Mouse (Mus musculus): Measurements from ENCODE around the gene Rnf113a2.
A peak's percentile ranks its signal among the peaks of the same experiment; 100 is the strongest.

The Rnf113a2 gene

GRCm38 (mm10) chr12:84408819-84409507 is 8.0 kb upstream of the Rnf113a2 start, which contains the start of the genes Entpd5 and Bbof1:
TSS of gene Entpd5 (minus strand) at chr12:84409029.
TSS of gene Bbof1 (plus strand) at chr12:84409071.
- peak; percentile 90 for DNase-seq

DNA sequence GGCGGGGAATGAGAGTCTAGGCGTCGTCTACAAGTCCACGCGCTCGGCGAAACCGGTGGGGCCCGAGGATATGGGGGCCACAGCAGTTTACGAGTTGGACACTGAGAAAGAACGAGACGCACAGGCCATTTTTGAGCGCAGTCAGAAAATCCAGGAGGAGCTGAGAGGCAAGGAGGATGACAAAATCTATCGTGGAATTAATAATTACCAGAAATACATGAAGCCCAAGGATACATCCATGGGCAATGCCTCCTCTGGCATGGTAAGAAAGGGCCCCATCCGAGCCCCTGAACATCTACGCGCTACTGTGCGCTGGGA is 568 bp downstream of the Rnf113a2 start:
- DNase-seq, result no peak

DNA sequence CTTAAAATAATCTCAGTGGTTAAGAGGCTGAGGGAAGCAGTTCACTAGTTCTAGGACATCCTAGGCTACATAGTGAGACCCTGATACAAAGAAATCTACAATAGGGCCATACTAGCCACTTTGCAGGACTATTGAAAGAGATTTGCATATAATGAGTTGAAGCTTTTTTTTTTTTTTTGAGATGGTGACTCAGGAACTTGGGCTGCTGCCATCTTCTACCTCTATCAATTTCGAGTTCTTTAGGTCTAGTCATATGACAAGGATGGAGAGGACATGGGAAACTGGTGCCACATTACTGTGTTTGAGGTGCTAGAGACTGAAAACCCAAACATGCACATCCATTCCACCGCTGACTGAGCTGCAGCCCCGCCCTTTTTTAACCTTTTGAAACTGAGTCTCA is 7.0 kb downstream of the Rnf113a2 start:
- no peak for DNase-seq

GRCm38 (mm10) chr12:84429825-84430224 is 12.8 kb downstream of the Rnf113a2 start:
- no peak for DNase-seq

DNA sequence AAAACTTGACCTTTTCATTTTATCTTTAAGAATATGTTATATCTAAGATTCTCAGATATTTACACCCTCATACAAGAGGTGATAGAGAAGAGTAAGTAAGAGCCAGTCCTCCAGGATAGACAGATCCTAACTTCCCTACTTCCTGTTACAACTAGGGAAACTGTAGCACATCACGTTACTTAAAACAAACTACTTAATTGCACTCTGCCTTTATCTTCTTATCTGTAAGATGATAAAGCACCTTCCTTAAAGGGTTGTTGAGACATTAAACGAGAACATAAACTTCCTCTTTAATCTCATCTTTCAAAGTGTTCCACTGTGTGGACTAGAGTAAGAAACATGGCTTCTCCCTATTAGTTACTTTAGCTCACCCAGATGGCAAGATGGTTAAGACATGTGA is 21.7 kb downstream of the Rnf113a2 start:
- no peak for DNase-seq

DNA sequence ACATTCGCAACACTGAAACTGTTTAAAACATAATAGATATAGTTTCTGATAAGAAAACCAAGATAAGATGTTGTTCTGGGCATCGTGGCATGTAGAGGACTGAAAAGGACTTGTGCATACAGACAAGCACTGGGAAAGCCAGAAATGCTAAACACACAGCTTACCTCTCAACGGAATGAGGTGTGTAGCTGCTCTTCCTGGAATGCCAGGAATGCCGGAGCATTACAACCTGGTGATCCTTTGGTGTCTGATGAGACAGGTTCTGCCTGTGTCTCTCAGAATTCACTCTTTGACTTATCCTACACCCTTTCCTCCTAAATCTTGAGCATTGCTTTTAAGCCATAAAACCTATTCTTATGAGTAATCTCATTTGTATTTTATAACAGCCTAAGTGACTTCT is 25.5 kb downstream of the Rnf113a2 start:
- DNase-seq, result no peak

DNA sequence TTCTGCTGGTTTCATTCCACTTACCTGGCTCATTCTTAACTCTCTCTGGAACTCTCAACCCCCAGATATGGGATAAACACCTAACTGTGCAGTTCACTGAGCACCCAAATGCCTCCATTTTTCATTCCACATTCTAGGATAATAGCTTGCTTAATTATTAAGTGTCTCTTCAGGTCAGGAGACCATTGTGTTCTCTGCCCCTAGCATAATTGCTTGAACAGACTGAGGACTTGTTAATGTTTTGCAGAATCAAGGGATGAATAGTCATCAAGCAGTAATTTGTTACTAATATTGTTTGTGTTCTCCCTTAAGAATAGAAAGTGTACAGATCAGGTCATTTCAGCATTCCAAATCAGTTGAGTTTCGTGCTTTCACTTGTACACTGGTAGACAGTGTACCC is 30.4 kb downstream of the Rnf113a2 start:
- DNase-seq, result no peak

- no peak for DNase-seq
These were observed 31.2 kb downstream of the Rnf113a2 start for GRCm38 (mm10) chr12:84448181-84448580.

DNA sequence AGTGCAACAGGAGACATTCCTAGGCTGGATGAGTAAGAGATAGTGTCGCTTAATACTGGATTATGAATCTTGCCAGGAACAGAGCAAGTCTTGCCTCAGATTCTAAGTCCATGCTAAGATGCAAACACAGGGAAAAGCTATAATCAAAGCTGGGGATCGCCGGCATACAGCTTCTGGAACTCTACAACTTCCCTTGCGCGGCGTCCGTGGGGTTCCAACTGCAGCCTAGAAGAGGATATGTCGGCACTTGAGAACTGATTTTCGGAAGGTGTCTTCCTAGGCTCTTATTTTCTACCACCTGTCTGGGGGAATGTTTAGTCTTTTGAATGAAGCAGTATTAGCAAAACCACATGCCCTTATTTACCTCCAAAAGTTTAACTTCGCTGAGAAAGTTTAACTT is 32.9 kb downstream of the Rnf113a2 start:
- no peak for DNase-seq

DNA sequence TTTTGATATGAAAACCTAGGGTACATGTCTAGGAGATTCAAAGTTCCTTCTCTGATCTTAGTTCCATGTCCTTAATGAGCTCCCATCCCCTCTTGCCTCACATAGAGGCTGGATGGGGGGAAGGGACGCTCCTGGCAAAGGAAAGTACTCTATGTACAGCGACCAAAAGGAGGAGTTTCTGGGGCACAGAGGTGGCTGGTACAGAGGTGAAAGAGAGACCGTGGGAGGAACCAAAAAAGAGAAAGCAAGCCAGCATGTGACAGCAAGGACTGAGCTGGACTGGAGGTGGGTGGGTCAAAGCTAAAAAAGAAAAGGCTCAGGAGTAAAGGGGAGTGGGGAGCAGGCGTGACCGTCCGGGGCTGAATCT is 33.3 kb downstream of the Rnf113a2 start:
- no peak for DNase-seq

- DNase-seq, result peak; percentile 95
These were observed 34.0 kb downstream of the Rnf113a2 start, which contains the start of the genes Aldh6a1 and Lin52 for GRCm38 (mm10) chr12:84450718-84451646. TSS of gene Aldh6a1 (minus strand) at chr12:84451004. TSS of gene Lin52 (plus strand) at chr12:84451422.

DNA sequence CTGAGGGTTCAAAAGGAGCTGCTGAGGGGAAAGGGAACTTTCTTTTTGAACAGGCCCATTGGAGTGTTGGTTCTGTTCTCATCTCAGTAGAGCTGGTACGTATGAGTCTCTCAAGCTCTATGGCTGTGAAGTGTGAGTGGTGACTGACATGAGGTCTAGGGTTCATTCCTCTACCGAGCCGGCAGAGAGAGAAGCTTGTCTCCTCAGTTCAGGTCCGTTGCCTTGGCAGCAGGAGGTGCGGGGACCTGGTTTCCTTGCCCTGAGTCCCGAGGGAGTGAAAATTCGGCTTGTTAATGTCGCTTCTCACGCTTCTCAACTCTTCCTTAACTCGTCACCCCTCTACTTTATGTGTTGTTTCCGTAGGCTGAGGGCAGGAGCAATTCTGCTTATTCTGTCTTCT is 34.8 kb downstream of the Rnf113a2 start:
- peak; percentile 8 for DNase-seq

GRCm38 (mm10) chr12:84456911-84457310 is 39.9 kb downstream of the Rnf113a2 start:
- DNase-seq, result no peak

DNA sequence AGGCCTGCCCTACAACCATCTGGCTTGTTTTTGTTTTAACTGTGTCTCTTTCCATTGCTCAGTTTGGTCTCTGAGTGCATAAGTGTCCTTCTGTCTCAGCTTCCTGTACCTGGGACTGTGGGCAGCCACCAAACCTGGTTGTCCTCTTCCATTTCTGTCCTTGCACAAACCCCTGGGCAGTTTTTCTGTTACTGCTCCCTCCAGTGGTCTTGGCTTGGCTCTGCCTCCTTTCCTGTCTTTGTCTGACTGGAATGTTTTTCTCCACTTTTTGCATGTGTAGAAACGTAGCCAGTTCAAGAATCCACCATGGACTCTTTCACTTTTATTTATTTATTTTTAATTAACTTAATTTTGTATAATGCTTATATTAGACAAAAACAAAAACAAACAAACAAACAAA is 42.8 kb downstream of the Rnf113a2 start:
- DNase-seq, result no peak

- DNase-seq, result no peak
These were observed 44.4 kb downstream of the Rnf113a2 start for GRCm38 (mm10) chr12:84461416-84461815.

DNA sequence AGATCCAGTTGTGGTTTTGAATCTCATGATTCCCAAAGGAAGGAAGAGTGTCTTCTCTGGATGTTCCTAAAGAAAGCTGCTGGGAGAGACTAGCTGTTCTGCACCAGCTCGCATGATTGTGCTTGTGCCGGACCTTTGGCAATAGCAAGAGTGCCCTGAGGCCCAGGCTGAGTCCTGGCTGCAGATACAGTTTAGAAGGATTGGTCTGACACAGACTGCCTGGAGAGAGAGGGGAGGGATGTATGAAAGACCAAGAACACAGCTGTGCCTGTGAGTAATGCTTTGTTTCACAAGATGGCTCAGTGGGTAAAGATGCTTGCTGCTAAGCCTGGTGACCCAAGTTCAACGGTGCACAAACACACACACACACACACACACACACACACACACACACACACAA is 45.9 kb downstream of the Rnf113a2 start:
- DNase-seq, result no peak
